24 mouse cellular contexts compared by ENCODE assay signal in genomic region chr3:86033455-86034090, GRCm38 (mm10). TPM values are rescaled to one million over a fixed set of nuclear protein-coding genes. Genes with fewer than 3 reads are reported as not detected.
"Had no signal": no experiment of that assay in that cellular context is flagged by ENCODE, and none has a peak within 500 bp of the region (broad histone marks: within the 10 kb centered on the region; RNA-seq: fewer than 3 reads in every experiment).

No protein-coding gene starts in this region.

- DNase-seq: kidney, adult 2 months; kidney, postnatal 14 days; layer of hippocampus, adult 9-11 months; layer of hippocampus, postnatal 36 days; lung, postnatal 14 days; retina, postnatal 1 day; right cerebral cortex, postnatal 4 days; spleen, adult 18-20 months; thymus, adult 2 months; thymus, postnatal 25 days had no signal

- H3K27me3 ChIP-seq: kidney, embryonic 15.5 days; limb, embryonic 12.5 days; lung, embryonic 15.5 days; midbrain, embryonic 15.5 days; neural tube, embryonic 13.5 days had no signal

- H3K4me2 ChIP-seq: kidney, embryonic 15.5 days; limb, embryonic 12.5 days; lung, embryonic 15.5 days; midbrain, embryonic 11.5 days; midbrain, embryonic 15.5 days; neural tube, embryonic 13.5 days had no signal

- H3K4me1 ChIP-seq: megakaryocyte, embryonic 14.5 days had no signal

- ATAC-seq: midbrain, embryonic 15.5 days had no signal

- H3K27ac ChIP-seq: kidney, embryonic 15.5 days; limb, embryonic 12.5 days; lung, embryonic 15.5 days; macrophage; midbrain, embryonic 15.5 days; neural tube, embryonic 13.5 days had no signal

- H3K36me3 ChIP-seq: midbrain, embryonic 15.5 days; neural tube, embryonic 13.5 days had no signal

- H3K4me3 ChIP-seq: kidney, embryonic 15.5 days; limb, embryonic 12.5 days; lung, embryonic 15.5 days; megakaryocyte, embryonic 14.5 days; midbrain, embryonic 15.5 days; neural tube, embryonic 13.5 days had no signal

- H3K9me3 ChIP-seq: kidney, embryonic 15.5 days; limb, embryonic 12.5 days; lung, embryonic 15.5 days; midbrain, embryonic 15.5 days; neural tube, embryonic 13.5 days had no signal

- H3K9ac ChIP-seq: kidney, embryonic 15.5 days; limb, embryonic 12.5 days; lung, embryonic 15.5 days; midbrain, embryonic 15.5 days; neural tube, embryonic 13.5 days had no signal

RNA-seq across cellular contexts. Expression of gene Prss48, which starts 31.3 kb away (rescaled TPM):
- total RNA-seq: layer of hippocampus, postnatal 36 days; left cerebral cortex, adult 8-10 months; left cerebral cortex, postnatal 25 days; liver, adult 2 months; monocyte, adult 5-6 weeks had no signal
- polyA plus RNA-seq: kidney, adult 2 months; limb, embryonic 12.5 days; liver, adult 2 months; liver, embryonic 16.5 days; lung, embryonic 15.5 days; macrophage; midbrain, embryonic 11.5 days; midbrain, embryonic 15.5 days; neural tube, embryonic 13.5 days; thymus, adult 2 months; urinary bladder, adult 2 months had no signal
